Mouse (Mus musculus) kidney, adult 2 months (tissue): ENCODE measurements at regions not wholly inside any gene's neighbourhood (a gene's known extent, or its start where the extent isn't known, plus 50 kb on each side); places are given as distances from the start of the nearest gene placed in this dataset.
A peak's percentile ranks its signal among the peaks of the same experiment; 100 is the strongest.

Experiments used
- DNase-seq: peaks from one replicate; pipeline ENCODE4 v3.0.0; 2021
- H3K27ac ChIP-seq: fragments of 200-500 bp; 2 replicates; pipeline ENCODE4 v1.5.1; 2012; ENCODE audit warnings: low read depth, low read length, control low read depth, inconsistent platforms; ENCODE audit not compliant: insufficient read depth
- H3K27me3 ChIP-seq: fragments of 200-500 bp; replicated peaks from 2 replicates; pipeline ENCODE4 v1.6.1; 2012; ENCODE audit warnings: mild to moderate bottlenecking, moderate library complexity, low read length, inconsistent platforms; ENCODE audit not compliant: control insufficient read depth, insufficient read depth
- H3K36me3 ChIP-seq: fragments of 200-500 bp; 2 replicates; pipeline ENCODE4 v1.6.1; 2012; ENCODE audit warnings: mild to moderate bottlenecking, moderate library complexity, low read length, inconsistent platforms; ENCODE audit not compliant: control insufficient read depth, insufficient read depth
- H3K4me1 ChIP-seq: fragments of 200-500 bp; 2 replicates; pipeline ENCODE4 v1.6.1; 2011; ENCODE audit warnings: low read length; ENCODE audit not compliant: control insufficient read depth, insufficient read depth
- H3K4me3 ChIP-seq: fragments of 200-500 bp; 2 replicates; pipeline ENCODE4 v1.5.1; 2011; ENCODE audit warnings: mild to moderate bottlenecking, low read depth, low read length, control low read depth; ENCODE audit not compliant: insufficient read depth
- CTCF ChIP-seq: fragments of 200-500 bp; conservative IDR thresholded peaks from 2 replicates; pipeline ENCODE4 v1.5.1; 2011; ENCODE audit warnings: low read depth, mild to moderate bottlenecking, control low read depth, low read length, moderate library complexity, mixed read lengths; ENCODE audit not compliant: insufficient read depth, insufficient read length
- POLR2A ChIP-seq: fragments of 200-500 bp; IDR thresholded peaks from one replicate; pipeline ENCODE4 v1.6.1; 2011; ENCODE audit warnings: low read depth, low read length, control low read depth
- WGBS: fragments of 180-500 bp; shearing (Covaris S2); methylation state at CpG from one replicate; pipeline ENCODE4 v1.1.7; 2018; 5-methylcytosine and 5-hydroxymethylcytosine counted together

DNA sequence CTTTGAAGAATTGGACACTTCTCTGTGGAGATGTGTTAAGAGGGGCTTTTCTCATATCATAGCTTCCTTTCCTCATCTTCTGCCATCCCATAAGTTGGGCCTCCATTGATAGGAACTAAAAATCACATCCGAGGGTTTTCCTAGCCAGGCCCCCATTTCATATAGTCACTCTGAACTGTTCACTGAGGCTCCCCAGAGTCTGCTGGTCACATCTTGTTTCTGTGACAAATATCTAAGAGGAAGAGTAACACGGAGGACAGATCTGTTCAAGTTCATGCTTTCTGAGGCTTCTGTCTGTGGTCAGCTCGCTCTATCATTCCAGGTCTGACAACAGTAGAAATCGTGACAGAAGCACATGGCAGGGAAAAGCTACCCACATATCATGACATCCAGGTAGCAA, 216.0 kb upstream of the Clint1 start:
- no peak overlapping the region for H3K4me3 ChIP-seq
- no peaks in the 10 kb centered on the region for H3K36me3 ChIP-seq
- H3K4me1 ChIP-seq, result no peaks in the 10 kb centered on the region
- TF ChIP-seq CTCF, result no peak
- TF ChIP-seq POLR2A, result no peak
- H3K27ac ChIP-seq, result no peak overlapping the region
- 87% methylated on average over 4 of the region's 4 CpGs for WGBS
- DNase-seq, result no peak
- H3K27me3 ChIP-seq, result no peaks in the 10 kb centered on the region

- Histone ChIP-seq H3K27me3 (no peaks in the 10 kb centered on the region), H3K36me3 (no peaks in the 10 kb centered on the region), H3K4me3 (no peak overlapping the region), H3K27ac (no peak overlapping the region), H3K4me1 (no peaks in the 10 kb centered on the region)
- WGBS, result 80% methylated on average over 6 of the region's 6 CpGs
- DNase-seq, result no peak
- TF ChIP-seq POLR2A (no peak), CTCF (no peak)
These were observed 212.6 kb upstream of the Clint1 start for GRCm38 (mm10) chr11:45639236-45639635.

GRCm38 (mm10) chr11:45642142-45642756, 209.6 kb upstream of the Clint1 start:
- Histone ChIP-seq H3K27me3 (no peaks in the 10 kb centered on the region), H3K4me3 (no peak overlapping the region), H3K27ac (no peak overlapping the region), H3K4me1 (no peaks in the 10 kb centered on the region), H3K36me3 (no peaks in the 10 kb centered on the region)
- no peak for DNase-seq
- TF ChIP-seq POLR2A (no peak), CTCF (no peak)
- WGBS, result 74% methylated on average over 9 of the region's 9 CpGs

- no peak for DNase-seq
- TF ChIP-seq CTCF, result no peak
- H3K36me3 ChIP-seq, result no peaks in the 10 kb centered on the region
- no peaks in the 10 kb centered on the region for H3K27me3 ChIP-seq
- no peak overlapping the region for H3K27ac ChIP-seq
- 62% methylated on average over 12 of the region's 12 CpGs for WGBS
- H3K4me3 ChIP-seq, result no peak overlapping the region
- no peaks in the 10 kb centered on the region for H3K4me1 ChIP-seq
These were observed 208.1 kb upstream of the Clint1 start for GRCm38 (mm10) chr11:45643629-45644325.

DNA sequence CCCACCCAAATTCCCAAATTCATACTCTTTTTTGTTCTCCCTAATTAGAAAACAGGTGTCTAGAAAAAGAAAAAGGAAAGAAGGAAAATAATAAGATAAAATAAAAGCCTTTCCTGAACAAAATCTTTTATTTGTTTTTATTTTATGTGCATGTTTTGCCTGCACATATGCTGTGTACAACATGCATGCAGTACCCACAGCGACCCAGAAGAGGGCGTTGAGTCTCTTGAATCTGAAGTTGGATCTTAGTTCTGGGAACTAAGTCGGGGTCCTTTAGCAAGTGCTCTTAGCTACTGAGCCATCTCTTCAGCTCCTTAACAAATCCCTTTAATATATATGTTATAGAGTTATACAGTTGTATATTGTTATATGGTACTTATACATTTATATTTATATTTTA, 206.0 kb upstream of the Clint1 start:
- DNase-seq, result no peak
- WGBS, result 74% methylated on average over 3 of the region's 3 CpGs
- Histone ChIP-seq H3K36me3 (no peaks in the 10 kb centered on the region), H3K4me1 (no peaks in the 10 kb centered on the region), H3K4me3 (no peak overlapping the region), H3K27ac (no peak overlapping the region), H3K27me3 (no peaks in the 10 kb centered on the region)
- TF ChIP-seq CTCF, result no peak
- TF ChIP-seq POLR2A, result no peak

GRCm38 (mm10) chr11:45647888-45648287, 204.0 kb upstream of the Clint1 start:
- DNase-seq, result no peak
- H3K4me1 ChIP-seq, result no peaks in the 10 kb centered on the region
- WGBS, result 71% methylated on average over 3 of the region's 3 CpGs
- no peaks in the 10 kb centered on the region for H3K27me3 ChIP-seq
- no peaks in the 10 kb centered on the region for H3K36me3 ChIP-seq
- H3K4me3 ChIP-seq, result no peak overlapping the region
- H3K27ac ChIP-seq, result no peak overlapping the region
- TF ChIP-seq POLR2A, result no peak
- peak; percentile 30; the same call in 1 of the 2 replicates for TF ChIP-seq CTCF

DNA sequence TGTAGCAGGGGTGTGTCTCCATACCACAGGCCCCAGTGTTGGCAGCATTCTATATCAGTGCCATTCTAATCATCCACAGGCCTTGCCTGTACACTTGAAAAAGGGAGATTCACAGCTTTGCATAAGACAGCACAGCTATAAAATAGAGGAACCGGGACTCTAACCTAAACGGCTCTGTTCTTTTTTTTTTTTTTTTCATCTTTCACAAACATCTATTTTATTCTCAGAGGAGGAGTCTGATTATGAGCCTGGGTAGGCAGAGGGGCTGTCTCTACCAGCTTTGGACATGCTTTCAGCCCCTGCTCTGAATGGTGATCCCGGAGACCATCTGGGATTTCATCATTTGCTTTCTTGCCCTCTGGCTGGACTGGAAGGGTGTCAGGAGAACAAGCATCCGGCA, 195.6 kb upstream of the Clint1 start:
- no peak for DNase-seq
- Histone ChIP-seq H3K36me3 (no peaks in the 10 kb centered on the region), H3K27me3 (no peaks in the 10 kb centered on the region), H3K27ac (no peak overlapping the region), H3K4me1 (no peaks in the 10 kb centered on the region), H3K4me3 (no peak overlapping the region)
- TF ChIP-seq POLR2A (no peak), CTCF (no peak)
- 88% methylated on average over 4 of the region's 4 CpGs for WGBS
